Mouse (Mus musculus): Measurements from ENCODE around the gene Dcun1d4.

The Dcun1d4 gene

GRCm38 (mm10) chr5:73598943-73599695 lies 118.3 kb downstream of the Dcun1d4 start:
- no peak for DNase-seq (ENCODE audit: low spot score in 2 of 2)

- no peak for DNase-seq (ENCODE audit: low spot score in 2 of 2)
Observed at GRCm38 (mm10) chr5:73599991-73600390, 119.2 kb downstream of the Dcun1d4 start.

GRCm38 (mm10) chr5:73601361-73601763 lies 120.6 kb downstream of the Dcun1d4 start:
- DNase-seq (ENCODE audit: low spot score in 2 of 2) = no peak

GRCm38 (mm10) chr5:73602865-73603264 lies 122.1 kb downstream of the Dcun1d4 start:
- no peak for DNase-seq (ENCODE audit: low spot score in 2 of 2)

GRCm38 (mm10) chr5:73604542-73604941 lies 123.7 kb downstream of the Dcun1d4 start:
- no peak for DNase-seq (ENCODE audit: low spot score in 2 of 2)

- DNase-seq (ENCODE audit: low spot score in 2 of 2) = no peak
Observed at GRCm38 (mm10) chr5:73604964-73605363, 124.2 kb downstream of the Dcun1d4 start.
